Mouse (Mus musculus) ES-Bruce4 (cell line): ENCODE data around the gene Arl15.

Experiments used
- CTCF ChIP-seq: IDR thresholded peaks from one replicate; pipeline ENCODE4 v1.8.1; 2011; ENCODE audit warnings: low read depth, low read length
- EP300 ChIP-seq: IDR thresholded peaks from 2 replicates; pipeline ENCODE4 v1.6.1; 2011; ENCODE audit warnings: low read depth, low read length; ENCODE audit not compliant: insufficient read depth
- POLR2A ChIP-seq: IDR thresholded peaks from one replicate; pipeline ENCODE4 v1.8.1; 2011; ENCODE audit warnings: low read length; ENCODE audit not compliant: insufficient read depth

DNA sequence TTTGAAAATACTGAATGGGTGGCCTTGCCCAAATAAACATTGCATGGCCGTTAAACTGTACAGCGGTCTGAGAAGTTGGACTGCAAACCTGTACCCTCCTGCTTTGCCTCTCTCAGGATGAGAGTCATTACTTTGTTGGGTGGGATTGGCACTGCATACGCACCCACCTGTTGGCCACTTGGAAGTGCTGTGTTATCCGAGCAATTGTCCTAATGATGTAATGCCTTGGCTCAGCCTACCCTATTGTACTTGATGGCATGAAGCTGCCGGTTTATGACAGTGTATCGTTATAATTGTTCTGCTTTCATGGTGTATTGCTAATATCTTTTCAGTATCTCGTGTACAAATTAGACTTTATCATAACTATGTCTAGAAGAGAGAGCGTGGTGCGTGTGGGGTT is 103.6 kb downstream of the Arl15 start:
- no peak for TF ChIP-seq POLR2A
- no peak for TF ChIP-seq EP300
- TF ChIP-seq CTCF, result no peak
